Mouse (Mus musculus): Measurements from ENCODE around the gene Pet117. TPM values are rescaled to one million over a fixed set of nuclear protein-coding genes. Genes with fewer than 3 reads are reported as not detected.

Gene Pet117
- polyA plus RNA-seq, 1 experiment from 2014 or later = 3.3 TPM

- H3K27ac ChIP-seq (ENCODE audit: low read length) = no peak overlapping the region
- no peak overlapping the region for H3K4me2 ChIP-seq (ENCODE audit: low read length)
- H3K9me3 ChIP-seq (replicated peaks; ENCODE audit: control insufficient read depth, low read length, poor library complexity, severe bottlenecking) = no peaks in the 10 kb centered on the region
- WGBS = 88% methylated on average over 4 of the region's 4 CpGs
- H3K9ac ChIP-seq (ENCODE audit: low read depth, low read length) = no peak overlapping the region
- H3K4me3 ChIP-seq (ENCODE audit: low read depth, low read length) = no peak overlapping the region
- ATAC-seq = no peak
- H3K36me3 ChIP-seq (ENCODE audit: control insufficient read depth, insufficient read depth, low read length) = peaks cover 16% of the 10 kb centered on the region
- H3K4me1 ChIP-seq (ENCODE audit: control insufficient read depth, insufficient read depth, low read length) = peaks cover 11% of the 10 kb centered on the region
- H3K27me3 ChIP-seq (ENCODE audit: control insufficient read depth, insufficient read depth, low read depth, low read length) = no peaks in the 10 kb centered on the region
Measured at GRCm38 (mm10) chr2:144371566-144371965, 2.8 kb downstream of the Pet117 start.

GRCm38 (mm10) chr2:144373063-144373462 is 4.3 kb downstream of the Pet117 start:
- Histone ChIP-seq H3K4me3 (ENCODE audit: low read depth, low read length) (no peak overlapping the region), H3K27ac (ENCODE audit: low read length) (no peak overlapping the region), H3K9ac (ENCODE audit: low read depth, low read length) (no peak overlapping the region), H3K27me3 (ENCODE audit: control insufficient read depth, insufficient read depth, low read depth, low read length) (no peaks in the 10 kb centered on the region), H3K9me3 (replicated peaks; ENCODE audit: control insufficient read depth, low read length, poor library complexity, severe bottlenecking) (no peaks in the 10 kb centered on the region), H3K4me1 (ENCODE audit: control insufficient read depth, insufficient read depth, low read length) (peaks cover 11% of the 10 kb centered on the region), H3K4me2 (ENCODE audit: low read length) (no peak overlapping the region), H3K36me3 (ENCODE audit: control insufficient read depth, insufficient read depth, low read length) (peaks cover 25% of the 10 kb centered on the region)
- no peak for ATAC-seq
- WGBS = 92% methylated on average over 9 of the region's 9 CpGs

- peaks cover 5% of the 10 kb centered on the region for H3K4me1 ChIP-seq (ENCODE audit: control insufficient read depth, insufficient read depth, low read length)
- H3K27ac ChIP-seq (ENCODE audit: low read length) = no peak overlapping the region
- H3K4me2 ChIP-seq (ENCODE audit: low read length) = no peak overlapping the region
- WGBS = 91% methylated on average over 10 of the region's 10 CpGs
- no peak for ATAC-seq
- H3K9ac ChIP-seq (ENCODE audit: low read depth, low read length) = no peak overlapping the region
- H3K36me3 ChIP-seq (ENCODE audit: control insufficient read depth, insufficient read depth, low read length) = peaks cover 34% of the 10 kb centered on the region
- no peak overlapping the region for H3K4me3 ChIP-seq (ENCODE audit: low read depth, low read length)
- H3K9me3 ChIP-seq (replicated peaks; ENCODE audit: control insufficient read depth, low read length, poor library complexity, severe bottlenecking) = no peaks in the 10 kb centered on the region
- no peaks in the 10 kb centered on the region for H3K27me3 ChIP-seq (ENCODE audit: control insufficient read depth, insufficient read depth, low read depth, low read length)
Measured at GRCm38 (mm10) chr2:144375063-144375703, 6.4 kb downstream of the Pet117 start.

- Histone ChIP-seq H3K4me3 (ENCODE audit: low read depth, low read length) (no peak overlapping the region), H3K27ac (ENCODE audit: low read length) (no peak overlapping the region), H3K4me1 (ENCODE audit: control insufficient read depth, insufficient read depth, low read length) (no peaks in the 10 kb centered on the region), H3K9ac (ENCODE audit: low read depth, low read length) (no peak overlapping the region), H3K27me3 (ENCODE audit: control insufficient read depth, insufficient read depth, low read depth, low read length) (no peaks in the 10 kb centered on the region), H3K9me3 (replicated peaks; ENCODE audit: control insufficient read depth, low read length, poor library complexity, severe bottlenecking) (no peaks in the 10 kb centered on the region), H3K4me2 (ENCODE audit: low read length) (no peak overlapping the region), H3K36me3 (ENCODE audit: control insufficient read depth, insufficient read depth, low read length) (peaks cover 49% of the 10 kb centered on the region)
- WGBS = 92% methylated on average over 3 of the region's 3 CpGs
- no peak for ATAC-seq
Measured at GRCm38 (mm10) chr2:144381293-144381692, 12.5 kb downstream of the Pet117 start.

GRCm38 (mm10) chr2:144381741-144382140 is 12.9 kb downstream of the Pet117 start:
- Histone ChIP-seq H3K27me3 (ENCODE audit: control insufficient read depth, insufficient read depth, low read depth, low read length) (no peaks in the 10 kb centered on the region), H3K4me1 (ENCODE audit: control insufficient read depth, insufficient read depth, low read length) (no peaks in the 10 kb centered on the region), H3K27ac (ENCODE audit: low read length) (no peak overlapping the region), H3K9me3 (replicated peaks; ENCODE audit: control insufficient read depth, low read length, poor library complexity, severe bottlenecking) (no peaks in the 10 kb centered on the region), H3K36me3 (ENCODE audit: control insufficient read depth, insufficient read depth, low read length) (peaks cover 48% of the 10 kb centered on the region), H3K9ac (ENCODE audit: low read depth, low read length) (no peak overlapping the region), H3K4me3 (ENCODE audit: low read depth, low read length) (no peak overlapping the region), H3K4me2 (ENCODE audit: low read length) (no peak overlapping the region)
- 90% methylated on average over 4 of the region's 4 CpGs for WGBS
- ATAC-seq = no peak

GRCm38 (mm10) chr2:144382624-144383138 is 13.9 kb downstream of the Pet117 start:
- H3K4me3 ChIP-seq (ENCODE audit: low read depth, low read length) = no peak overlapping the region
- no peak overlapping the region for H3K4me2 ChIP-seq (ENCODE audit: low read length)
- H3K36me3 ChIP-seq (ENCODE audit: control insufficient read depth, insufficient read depth, low read length) = peaks cover 43% of the 10 kb centered on the region
- ATAC-seq = no peak
- no peak overlapping the region for H3K27ac ChIP-seq (ENCODE audit: low read length)
- 86% methylated on average over 7 of the region's 7 CpGs for WGBS
- H3K4me1 ChIP-seq (ENCODE audit: control insufficient read depth, insufficient read depth, low read length) = no peaks in the 10 kb centered on the region
- H3K9me3 ChIP-seq (replicated peaks; ENCODE audit: control insufficient read depth, low read length, poor library complexity, severe bottlenecking) = no peaks in the 10 kb centered on the region
- H3K9ac ChIP-seq (ENCODE audit: low read depth, low read length) = no peak overlapping the region
- no peaks in the 10 kb centered on the region for H3K27me3 ChIP-seq (ENCODE audit: control insufficient read depth, insufficient read depth, low read depth, low read length)

GRCm38 (mm10) chr2:144386296-144386695 is 17.5 kb downstream of the Pet117 start:
- Histone ChIP-seq H3K36me3 (ENCODE audit: control insufficient read depth, insufficient read depth, low read length) (peaks cover 46% of the 10 kb centered on the region), H3K4me3 (ENCODE audit: low read depth, low read length) (no peak overlapping the region), H3K9me3 (replicated peaks; ENCODE audit: control insufficient read depth, low read length, poor library complexity, severe bottlenecking) (no peaks in the 10 kb centered on the region), H3K4me1 (ENCODE audit: control insufficient read depth, insufficient read depth, low read length) (no peaks in the 10 kb centered on the region), H3K4me2 (ENCODE audit: low read length) (no peak overlapping the region), H3K27me3 (ENCODE audit: control insufficient read depth, insufficient read depth, low read depth, low read length) (no peaks in the 10 kb centered on the region), H3K27ac (ENCODE audit: low read length) (no peak overlapping the region), H3K9ac (ENCODE audit: low read depth, low read length) (no peak overlapping the region)
- 47% methylated on average over 2 of the region's 2 CpGs for whole genome bisulfite sequencing
- no peak for ATAC-seq

DNA sequence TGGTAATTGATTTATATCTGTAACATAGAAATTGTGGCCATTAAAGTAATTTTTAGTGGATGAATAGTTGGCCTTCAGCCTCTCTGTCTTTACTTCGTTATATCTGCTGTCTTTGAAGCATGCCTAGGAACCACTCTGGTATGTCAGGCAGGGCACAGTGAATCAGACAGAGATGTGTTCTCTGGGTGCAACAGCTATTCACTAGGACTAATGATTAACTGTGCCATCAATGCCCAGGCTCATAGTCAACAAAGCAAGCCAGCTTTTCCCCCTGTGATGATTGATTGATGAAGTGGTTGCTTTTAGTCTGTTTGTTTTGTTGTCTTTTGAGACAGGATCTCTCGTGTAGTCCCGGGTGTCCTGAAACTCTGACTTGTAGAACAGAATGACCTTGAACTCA is 19.6 kb downstream of the Pet117 start:
- Histone ChIP-seq H3K27me3 (ENCODE audit: control insufficient read depth, insufficient read depth, low read depth, low read length) (no peaks in the 10 kb centered on the region), H3K4me3 (ENCODE audit: low read depth, low read length) (no peak overlapping the region), H3K4me2 (ENCODE audit: low read length) (no peak overlapping the region), H3K36me3 (ENCODE audit: control insufficient read depth, insufficient read depth, low read length) (peaks cover 35% of the 10 kb centered on the region), H3K9ac (ENCODE audit: low read depth, low read length) (no peak overlapping the region), H3K27ac (ENCODE audit: low read length) (no peak overlapping the region), H3K9me3 (replicated peaks; ENCODE audit: control insufficient read depth, low read length, poor library complexity, severe bottlenecking) (no peaks in the 10 kb centered on the region), H3K4me1 (ENCODE audit: control insufficient read depth, insufficient read depth, low read length) (no peaks in the 10 kb centered on the region)
- WGBS = 89% methylated on average over 3 of the region's 3 CpGs
- ATAC-seq = no peak

- H3K36me3 ChIP-seq (ENCODE audit: control insufficient read depth, insufficient read depth, low read length) = peaks cover 30% of the 10 kb centered on the region
- no peak for ATAC-seq
- H3K27me3 ChIP-seq (ENCODE audit: control insufficient read depth, insufficient read depth, low read depth, low read length) = no peaks in the 10 kb centered on the region
- no peak overlapping the region for H3K4me3 ChIP-seq (ENCODE audit: low read depth, low read length)
- H3K27ac ChIP-seq (ENCODE audit: low read length) = no peak overlapping the region
- WGBS = 92% methylated on average over 4 of the region's 4 CpGs
- H3K9me3 ChIP-seq (replicated peaks; ENCODE audit: control insufficient read depth, low read length, poor library complexity, severe bottlenecking) = no peaks in the 10 kb centered on the region
- no peak overlapping the region for H3K4me2 ChIP-seq (ENCODE audit: low read length)
- H3K9ac ChIP-seq (ENCODE audit: low read depth, low read length) = no peak overlapping the region
- no peaks in the 10 kb centered on the region for H3K4me1 ChIP-seq (ENCODE audit: control insufficient read depth, insufficient read depth, low read length)
Measured at GRCm38 (mm10) chr2:144399531-144399930, 30.7 kb downstream of the Pet117 start.
